Mouse (Mus musculus) right cerebral cortex, postnatal 10 days (tissue): ENCODE measurements around the gene Oxnad1.

ENCODE experiments used
- DNase-seq, 2 experiments: peaks; one replicate each; pipeline ENCODE4 v3.0.0; 2021; ENCODE audit warnings: low spot score in 2 of 2

The Oxnad1 gene

GRCm38 (mm10) chr14:32145401-32145800 is 60.2 kb downstream of the Oxnad1 start:
- DNase-seq: no peak

GRCm38 (mm10) chr14:32145809-32146511 is 60.8 kb downstream of the Oxnad1 start:
- no peak for DNase-seq

DNA sequence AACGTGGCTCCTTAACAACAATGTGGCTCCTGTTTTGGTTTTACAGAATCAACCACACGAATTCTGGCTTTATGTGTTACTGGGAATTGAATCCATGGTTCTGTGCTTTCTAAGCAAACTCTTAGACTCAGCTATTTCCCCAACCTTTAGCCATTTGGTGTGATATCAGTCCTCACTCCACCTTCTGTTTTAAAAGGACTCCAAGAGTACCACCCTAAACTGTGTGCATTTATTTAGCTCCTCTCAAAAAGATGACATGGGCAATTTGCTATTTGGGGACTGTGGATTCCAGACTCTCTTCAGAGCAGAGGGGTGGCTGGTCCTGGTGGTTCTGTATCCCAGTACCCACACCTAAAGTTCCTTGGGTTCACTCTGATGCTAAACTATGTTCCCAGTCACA is 61.4 kb downstream of the Oxnad1 start:
- no peak for DNase-seq

GRCm38 (mm10) chr14:32150872-32151271 is 65.7 kb downstream of the Oxnad1 start:
- no peak for DNase-seq

DNA sequence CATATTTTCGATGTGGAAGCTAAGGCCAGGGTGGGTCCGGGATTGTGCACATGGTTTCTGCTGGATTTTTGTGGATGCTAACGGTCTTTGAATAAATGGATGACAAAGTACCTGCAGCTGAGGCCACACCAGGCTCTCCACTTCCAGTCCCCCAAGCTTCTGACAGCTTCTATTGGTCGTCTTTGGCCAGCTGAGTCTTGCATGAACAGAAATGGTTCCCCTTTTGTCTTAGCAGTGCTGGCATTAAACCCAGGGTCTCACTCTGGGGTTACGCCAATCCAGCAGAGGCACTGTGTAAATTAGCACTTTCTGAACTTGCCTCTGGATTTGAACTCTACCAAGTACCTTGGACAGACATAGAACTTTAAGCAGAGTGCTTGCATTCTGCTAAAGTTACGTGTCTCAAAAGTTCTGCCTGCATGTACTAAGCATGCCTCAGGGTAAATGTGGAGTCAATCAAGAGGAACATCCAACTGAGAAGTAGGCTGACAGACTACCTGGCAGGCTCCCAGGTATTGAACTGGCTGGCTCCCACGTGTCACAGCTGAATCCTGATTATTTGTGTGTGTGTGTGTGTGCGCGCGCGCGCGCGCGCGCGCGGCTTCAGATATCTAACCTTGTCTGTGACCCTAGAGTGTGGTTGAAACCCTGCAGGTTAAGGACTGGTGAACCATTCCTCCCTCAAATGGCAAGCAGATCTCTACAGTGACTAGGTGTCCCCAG is 67.2 kb downstream of the Oxnad1 start:
- no peak for DNase-seq
